Mouse (Mus musculus): ENCODE results near the gene Myt1. TPM values are rescaled to one million over a fixed set of nuclear protein-coding genes. Genes with fewer than 3 reads are reported as not detected.

Myt1 gene
- polyA plus RNA-seq, 1 experiment = 0.28 TPM

GRCm38 (mm10) chr2:181769397-181769796 lies 6.3 kb downstream of the Myt1 start:
- Histone ChIP-seq H3K36me3 (ENCODE audit: control insufficient read depth, insufficient read depth) (no peaks in the 10 kb centered on the region), H3ac (ENCODE audit: control insufficient read depth, insufficient read length) (no peak overlapping the region), H3K79me2 (ENCODE audit: control insufficient read depth, insufficient read depth) (no peaks in the 10 kb centered on the region), H3K27me3 (ENCODE audit: control insufficient read depth, insufficient read depth, insufficient read length) (no peaks in the 10 kb centered on the region), H3K4me2 (ENCODE audit: low read depth) (no peak overlapping the region), H3K4me3 (no peak overlapping the region)
- TF ChIP-seq TCF12 (IDR thresholded peaks at IDR 0.05; ENCODE audit: insufficient read depth, poor library complexity, severe bottlenecking) (no peak), TCF3 (IDR thresholded peaks at IDR 0.05; ENCODE audit: insufficient read length, low read depth) (no peak), MAX (IDR thresholded peaks at IDR 0.05; ENCODE audit: low read depth) (no peak), SRF (IDR thresholded peaks at IDR 0.05; ENCODE audit: control insufficient read depth, insufficient read length, low read depth) (no peak), POLR2AphosphoS2 (IDR thresholded peaks at IDR 0.05; ENCODE audit: insufficient read length, low read depth) (no peak), USF1 (IDR thresholded peaks at IDR 0.05; ENCODE audit: low read depth) (no peak), POLR2A (IDR thresholded peaks at IDR 0.05; ENCODE audit: insufficient read length, low read depth) (no peak), CEBPB (IDR thresholded peaks at IDR 0.05; ENCODE audit: insufficient read depth, poor library complexity, severe bottlenecking) (no peak)

DNA sequence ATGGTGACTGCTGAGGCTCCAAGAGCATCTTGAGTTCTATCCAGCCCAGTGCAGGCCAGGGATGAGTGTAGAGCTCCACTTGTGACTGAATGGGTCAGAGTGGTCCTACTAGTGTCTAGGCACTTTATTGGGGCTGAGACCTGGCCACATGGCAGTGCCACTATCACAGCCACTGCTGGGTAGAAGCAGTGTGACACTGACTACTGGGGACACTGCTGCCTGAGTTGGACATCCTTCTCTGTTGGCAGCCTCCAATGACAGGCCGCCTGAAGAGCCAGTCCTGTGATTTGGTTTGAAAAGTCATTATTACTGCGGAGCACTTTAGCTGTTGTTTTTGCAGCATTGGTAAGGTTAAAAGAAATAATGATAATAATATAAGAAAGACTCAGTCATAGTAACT lies 10.1 kb downstream of the Myt1 start:
- H3K79me2 ChIP-seq (ENCODE audit: control insufficient read depth, insufficient read depth) = no peaks in the 10 kb centered on the region
- H3K4me3 ChIP-seq = no peak overlapping the region
- no peak overlapping the region for H3K4me2 ChIP-seq (ENCODE audit: low read depth)
- no peaks in the 10 kb centered on the region for H3K36me3 ChIP-seq (ENCODE audit: control insufficient read depth, insufficient read depth)
- no peak for TF ChIP-seq CEBPB (IDR thresholded peaks at IDR 0.05; ENCODE audit: insufficient read depth, poor library complexity, severe bottlenecking)
- no peak for TF ChIP-seq MYOD1 (IDR thresholded peaks at IDR 0.05; ENCODE audit: control insufficient read depth in 1 of 3, insufficient read length in 2 of 3, low read depth in 2 of 3)
- TF ChIP-seq SRF (IDR thresholded peaks at IDR 0.05; ENCODE audit: control insufficient read depth, insufficient read length, low read depth) = no peak
- no peak for TF ChIP-seq MAX (IDR thresholded peaks at IDR 0.05; ENCODE audit: low read depth)
- H3ac ChIP-seq (ENCODE audit: control insufficient read depth, insufficient read length) = no peak overlapping the region
- no peaks in the 10 kb centered on the region for H3K27me3 ChIP-seq (ENCODE audit: control insufficient read depth, insufficient read depth, insufficient read length)

- Histone ChIP-seq H3K4me3 (no peak overlapping the region), H3K4me2 (ENCODE audit: low read depth) (no peak overlapping the region), H3ac (ENCODE audit: control insufficient read depth, insufficient read length) (no peak overlapping the region), H3K79me2 (ENCODE audit: control insufficient read depth, insufficient read depth) (no peaks in the 10 kb centered on the region), H3K36me3 (ENCODE audit: control insufficient read depth, insufficient read depth) (no peaks in the 10 kb centered on the region), H3K27me3 (ENCODE audit: control insufficient read depth, insufficient read depth, insufficient read length) (no peaks in the 10 kb centered on the region)
- TF ChIP-seq MAX (IDR thresholded peaks at IDR 0.05; ENCODE audit: low read depth) (no peak), TCF3 (IDR thresholded peaks at IDR 0.05; ENCODE audit: insufficient read length, low read depth) (no peak), POLR2A (IDR thresholded peaks at IDR 0.05; ENCODE audit: insufficient read length, low read depth) (no peak), USF1 (IDR thresholded peaks at IDR 0.05; ENCODE audit: low read depth) (no peak), E2F4 (IDR thresholded peaks at IDR 0.05; ENCODE audit: insufficient read depth) (no peak), POLR2AphosphoS2 (IDR thresholded peaks at IDR 0.05; ENCODE audit: insufficient read length, low read depth) (no peak), CEBPB (IDR thresholded peaks at IDR 0.05; ENCODE audit: insufficient read depth, poor library complexity, severe bottlenecking) (no peak), SRF (IDR thresholded peaks at IDR 0.05; ENCODE audit: control insufficient read depth, insufficient read length, low read depth) (no peak), MYOG (IDR thresholded peaks at IDR 0.05; ENCODE audit: control insufficient read depth in 1 of 3, insufficient read depth in 1 of 3, insufficient read length in 2 of 3, low read depth in 2 of 3) (no peak), MYOD1 (IDR thresholded peaks at IDR 0.05; ENCODE audit: control insufficient read depth in 1 of 3, insufficient read length in 2 of 3, low read depth in 2 of 3) (no peak), REST (IDR thresholded peaks at IDR 0.05; ENCODE audit: insufficient read depth, insufficient read length) (no peak), TCF12 (IDR thresholded peaks at IDR 0.05; ENCODE audit: insufficient read depth, poor library complexity, severe bottlenecking) (no peak)
Observed at GRCm38 (mm10) chr2:181775786-181776185, 12.7 kb downstream of the Myt1 start.

DNA sequence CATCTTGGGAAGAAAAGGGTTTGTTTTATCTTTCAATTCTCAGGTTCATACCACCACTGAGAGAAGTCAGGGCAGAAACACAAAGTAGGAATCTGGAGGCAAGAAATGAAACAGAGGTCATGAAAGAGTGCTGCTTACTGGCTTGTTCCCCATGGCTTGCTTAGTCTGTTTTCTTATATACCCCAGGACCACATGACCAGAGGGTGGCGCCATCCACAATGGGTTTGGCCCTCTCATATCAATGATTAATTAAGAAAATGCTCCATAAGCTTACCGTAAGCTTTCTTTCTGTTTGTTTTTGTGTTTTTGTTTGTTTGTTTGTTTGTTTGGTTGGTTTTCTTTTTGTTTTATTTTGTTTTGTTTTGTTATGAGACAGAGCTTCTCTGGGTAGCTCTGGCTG lies 14.6 kb downstream of the Myt1 start:
- Histone ChIP-seq H3ac (ENCODE audit: control insufficient read depth, insufficient read length) (no peak overlapping the region), H3K4me3 (no peak overlapping the region), H3K27me3 (ENCODE audit: control insufficient read depth, insufficient read depth, insufficient read length) (no peaks in the 10 kb centered on the region), H3K79me2 (ENCODE audit: control insufficient read depth, insufficient read depth) (no peaks in the 10 kb centered on the region), H3K36me3 (ENCODE audit: control insufficient read depth, insufficient read depth) (no peaks in the 10 kb centered on the region), H3K4me2 (ENCODE audit: low read depth) (no peak overlapping the region)
- TF ChIP-seq E2F4 (IDR thresholded peaks at IDR 0.05; ENCODE audit: insufficient read depth) (no peak), MYOG (IDR thresholded peaks at IDR 0.05; ENCODE audit: control insufficient read depth in 1 of 3, insufficient read depth in 1 of 3, insufficient read length in 2 of 3, low read depth in 2 of 3) (no peak), MYOD1 (IDR thresholded peaks at IDR 0.05; ENCODE audit: control insufficient read depth in 1 of 3, insufficient read length in 2 of 3, low read depth in 2 of 3) (no peak), USF1 (IDR thresholded peaks at IDR 0.05; ENCODE audit: low read depth) (no peak), TCF3 (IDR thresholded peaks at IDR 0.05; ENCODE audit: insufficient read length, low read depth) (no peak), SRF (IDR thresholded peaks at IDR 0.05; ENCODE audit: control insufficient read depth, insufficient read length, low read depth) (no peak), REST (IDR thresholded peaks at IDR 0.05; ENCODE audit: insufficient read depth, insufficient read length) (no peak), POLR2AphosphoS2 (IDR thresholded peaks at IDR 0.05; ENCODE audit: insufficient read length, low read depth) (no peak), MAX (IDR thresholded peaks at IDR 0.05; ENCODE audit: low read depth) (no peak), TCF12 (IDR thresholded peaks at IDR 0.05; ENCODE audit: insufficient read depth, poor library complexity, severe bottlenecking) (no peak), POLR2A (IDR thresholded peaks at IDR 0.05; ENCODE audit: insufficient read length, low read depth) (no peak), CEBPB (IDR thresholded peaks at IDR 0.05; ENCODE audit: insufficient read depth, poor library complexity, severe bottlenecking) (no peak)

DNA sequence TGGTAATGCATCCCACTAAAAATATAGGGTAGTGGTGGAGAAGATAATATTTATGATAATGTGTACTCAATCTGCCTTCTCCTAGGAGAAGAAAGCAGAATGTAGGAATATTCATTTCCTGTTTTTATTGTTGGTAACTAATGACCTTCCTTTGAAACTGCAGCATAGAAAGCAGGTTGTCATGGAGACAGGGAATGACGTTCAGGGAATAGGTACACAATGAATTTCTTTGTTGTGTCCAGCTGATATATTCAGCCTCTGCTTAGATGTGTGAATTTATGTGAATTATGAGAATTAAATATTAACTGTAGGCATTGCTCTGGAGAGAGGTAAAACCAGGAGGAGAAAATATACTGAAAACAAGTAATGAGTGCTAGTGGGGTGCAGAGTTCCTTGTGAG lies 18.3 kb downstream of the Myt1 start:
- no peaks in the 10 kb centered on the region for H3K27me3 ChIP-seq (ENCODE audit: control insufficient read depth, insufficient read depth, insufficient read length)
- no peak overlapping the region for H3ac ChIP-seq (ENCODE audit: control insufficient read depth, insufficient read length)
- no peaks in the 10 kb centered on the region for H3K79me2 ChIP-seq (ENCODE audit: control insufficient read depth, insufficient read depth)
- TF ChIP-seq TCF3 (IDR thresholded peaks at IDR 0.05; ENCODE audit: insufficient read length, low read depth) = no peak
- no peak for TF ChIP-seq USF1 (IDR thresholded peaks at IDR 0.05; ENCODE audit: low read depth)
- no peak for TF ChIP-seq E2F4 (IDR thresholded peaks at IDR 0.05; ENCODE audit: insufficient read depth)
- TF ChIP-seq CEBPB (IDR thresholded peaks at IDR 0.05; ENCODE audit: insufficient read depth, poor library complexity, severe bottlenecking) = no peak
- no peak for TF ChIP-seq POLR2A (IDR thresholded peaks at IDR 0.05; ENCODE audit: insufficient read length, low read depth)
- TF ChIP-seq REST (IDR thresholded peaks at IDR 0.05; ENCODE audit: insufficient read depth, insufficient read length) = no peak
- no peak for TF ChIP-seq TCF12 (IDR thresholded peaks at IDR 0.05; ENCODE audit: insufficient read depth, poor library complexity, severe bottlenecking)
- no peak for TF ChIP-seq MAX (IDR thresholded peaks at IDR 0.05; ENCODE audit: low read depth)
- TF ChIP-seq SRF (IDR thresholded peaks at IDR 0.05; ENCODE audit: control insufficient read depth, insufficient read length, low read depth) = no peak
- TF ChIP-seq POLR2AphosphoS2 (IDR thresholded peaks at IDR 0.05; ENCODE audit: insufficient read length, low read depth) = no peak
- TF ChIP-seq MYOD1 (IDR thresholded peaks at IDR 0.05; ENCODE audit: control insufficient read depth in 1 of 3, insufficient read length in 2 of 3, low read depth in 2 of 3) = no peak
- no peak for TF ChIP-seq MYOG (IDR thresholded peaks at IDR 0.05; ENCODE audit: control insufficient read depth in 1 of 3, insufficient read depth in 1 of 3, insufficient read length in 2 of 3, low read depth in 2 of 3)
- H3K4me3 ChIP-seq = no peak overlapping the region
- H3K4me2 ChIP-seq (ENCODE audit: low read depth) = no peak overlapping the region
- H3K36me3 ChIP-seq (ENCODE audit: control insufficient read depth, insufficient read depth) = no peaks in the 10 kb centered on the region

Data from myocyte (in vitro differentiated cells).